ENCODE assay signal across 21 mouse cellular contexts in genomic region chr6:65598522-65598921, GRCm38 (mm10).
"Had no signal": no experiment of that assay in that cellular context is flagged by ENCODE, and none has a peak within 500 bp of the region (broad histone marks: within the 10 kb centered on the region; RNA-seq: fewer than 3 reads in every experiment).

No protein-coding gene starts in this region.

- H3K4me3 ChIP-seq: midbrain, embryonic 10.5 days; midbrain, embryonic 12.5 days; myocyte; neural tube, embryonic 13.5 days; neural tube, embryonic 15.5 days; stomach, embryonic 15.5 days had no signal

- H3K27me3 ChIP-seq: midbrain, embryonic 12.5 days; neural tube, embryonic 13.5 days; neural tube, embryonic 15.5 days; stomach, embryonic 15.5 days had no signal

- H3K9ac ChIP-seq: liver, embryonic 14.5 days; lung, embryonic 14.5 days; midbrain, embryonic 12.5 days; neural tube, embryonic 13.5 days; neural tube, embryonic 15.5 days; stomach, embryonic 15.5 days had no signal

- H3K9me3 ChIP-seq: midbrain, embryonic 10.5 days; midbrain, embryonic 12.5 days; neural tube, embryonic 13.5 days; neural tube, embryonic 15.5 days; stomach, embryonic 15.5 days had no signal

- ATAC-seq: midbrain, embryonic 16.5 days had no signal

- H3K4me1 ChIP-seq: neural tube, embryonic 15.5 days; stomach, embryonic 15.5 days had no signal

- H3K4me2 ChIP-seq: lung, embryonic 14.5 days; midbrain, embryonic 12.5 days; neural tube, embryonic 13.5 days; neural tube, embryonic 15.5 days; stomach, embryonic 15.5 days had no signal

- H3K27ac ChIP-seq: liver, embryonic 14.5 days; midbrain, embryonic 10.5 days; midbrain, embryonic 12.5 days; neural tube, embryonic 13.5 days; neural tube, embryonic 15.5 days; stomach, embryonic 15.5 days; stomach, postnatal 0 days had no signal

- DNase-seq: lung, adult 18-20 months; lung, embryonic 14.5 days; lung, postnatal 4 days; midbrain, embryonic 14.5 days; retina, postnatal 1 day; right cerebral cortex, adult 18-20 months; right cerebral cortex, postnatal 25 days; right cerebral cortex, postnatal 4 days; spleen, adult 18-20 months; thymus, adult 2 months; thymus, postnatal 25 days; thymus, postnatal 4 days had no signal

- H3K36me3 ChIP-seq: midbrain, embryonic 10.5 days; midbrain, embryonic 12.5 days; neural tube, embryonic 13.5 days; neural tube, embryonic 15.5 days; stomach, embryonic 15.5 days had no signal
